8 mouse cellular contexts compared by ENCODE assay signal in genomic region chr12:74316344-74316973, GRCm38 (mm10). TPM values are rescaled to one million over a fixed set of nuclear protein-coding genes. Genes with fewer than 3 reads are reported as not detected.
A peak's percentile ranks its signal among the peaks of the same experiment; 100 is the strongest.
DNase-seq lines count a peak whose midpoint lies in the region; ATAC-seq and TF ChIP-seq lines count a peak whose summit lies in the region.

TSS of gene Gm11042 (minus strand) at chr12:74316394.

- WGBS in lung, adult 2 months: 34% methylated on average over 13 of the region's 18 CpGs
- WGBS in heart, embryonic 15.5 days: 33% methylated on average over 16 of the region's 18 CpGs
- 26% methylated on average over 17 of the region's 18 CpGs for WGBS in liver, embryonic 14.5 days (ENCODE audit: insufficient replicate concordance)

- H3K36me3 ChIP-seq in heart, embryonic 15.5 days: no peaks in the 10 kb centered on the region
- H3K36me3 ChIP-seq in liver, embryonic 14.5 days (replicated peaks; ENCODE audit: control insufficient read depth, insufficient read depth, low read depth): no peaks in the 10 kb centered on the region

- H3K27me3 ChIP-seq in heart, embryonic 15.5 days: no peaks in the 10 kb centered on the region
- H3K27me3 ChIP-seq in liver, embryonic 14.5 days (ENCODE audit: control insufficient read depth, insufficient read depth, low read length): no peaks in the 10 kb centered on the region

- no peaks in the 10 kb centered on the region for H3K4me1 ChIP-seq in lung, adult 2 months (ENCODE audit: control insufficient read depth, insufficient read depth, low read length)
- H3K4me1 ChIP-seq in heart, embryonic 15.5 days (replicated peaks): peaks cover 4% of the 10 kb centered on the region
- no peaks in the 10 kb centered on the region for H3K4me1 ChIP-seq in liver, embryonic 14.5 days (replicated peaks; ENCODE audit: control insufficient read depth in 2 of 2, insufficient read depth in 2 of 2, low read length in 1 of 2)

- H3K27ac ChIP-seq in heart, embryonic 15.5 days: peak within 1 kb of the TSS; percentile 61
- H3K27ac ChIP-seq in liver, embryonic 14.5 days: no peak within 1 kb of the TSS

- ATAC-seq in heart, embryonic 15.5 days (replicated peaks; ENCODE audit: insufficient number of reproducible peaks, insufficient read depth, low FRiP score, low read depth): 0 out of 2 replicates have a peak, but pooled peaks have one; percentile 44
- ATAC-seq in liver, embryonic 14.5 days (ENCODE audit: insufficient read depth): no peak
- ATAC-seq in monocyte, adult 5-6 weeks (replicated peaks; ENCODE audit: insufficient number of reproducible peaks, low FRiP score, low TSS enrichment, poor library complexity, severe bottlenecking): no peak

- intact Hi-C loops in left cerebral cortex, postnatal 36 days (cut with DNase I): loop anchor here (5.0 kb wide), 1 partner anchor 609 kb away; no protein-coding TSS in a partner anchor

- no peak for TF ChIP-seq POLR2A in lung, adult 2 months (IDR thresholded peaks at IDR 0.05; ENCODE audit: borderline replicate concordance, extremely low read depth, low read depth, low read length)

- no peak for DNase-seq in lung, adult 2 months
- DNase-seq in lung, postnatal 36 days: no peak
- DNase-seq in cerebellum, postnatal 10 days: peak; percentile 50 to 63
- DNase-seq in liver, embryonic 14.5 days (ENCODE audit: low read depth in 3 of 3, low spot score in 3 of 3): no peak
- DNase-seq in ovary, postnatal 10 days (ENCODE audit: low spot score): no peak
- no peak for DNase-seq in left cerebral cortex, postnatal 36 days (ENCODE audit: low spot score in 2 of 2)

- H3K9me3 ChIP-seq in heart, embryonic 15.5 days (replicated peaks): no peaks in the 10 kb centered on the region
- H3K9me3 ChIP-seq in liver, embryonic 14.5 days (ENCODE audit: control insufficient read depth, low read length): no peaks in the 10 kb centered on the region

- peak within 1 kb of the TSS; percentile 53 for H3K9ac ChIP-seq in heart, embryonic 15.5 days
- no peak within 1 kb of the TSS for H3K9ac ChIP-seq in liver, embryonic 14.5 days (replicated peaks)

- H3K4me3 ChIP-seq in lung, adult 2 months (replicated peaks; ENCODE audit: extremely low read depth, low read depth, low read length): peak within 1 kb of the TSS; percentile 53
- H3K4me3 ChIP-seq in heart, embryonic 15.5 days: peak within 1 kb of the TSS; percentile 63
- H3K4me3 ChIP-seq in liver, embryonic 14.5 days (ENCODE audit: insufficient read depth in 1 of 2, low read depth in 2 of 2, low read length in 2 of 2): peak within 1 kb of the TSS; percentile 41 to 47

- no peak for TF ChIP-seq EP300 in liver, embryonic 14.5 days (IDR thresholded peaks at IDR 0.05; ENCODE audit: low read depth)

- H3K4me2 ChIP-seq in heart, embryonic 15.5 days: peak within 1 kb of the TSS; percentile 72
- H3K4me2 ChIP-seq in liver, embryonic 14.5 days (ENCODE audit: low read depth): peak within 1 kb of the TSS; percentile 53

- TF ChIP-seq CTCF in lung, adult 2 months (IDR thresholded peaks at IDR 0.05; ENCODE audit: insufficient read depth, low read length): no peak
- TF ChIP-seq CTCF in liver, embryonic 14.5 days (IDR thresholded peaks at IDR 0.05; ENCODE audit: low read depth): no peak

RNA-seq across cellular contexts. Expression of gene Gm11042, which starts in this region (rescaled TPM):
- not detected in 2 replicates for polyA plus RNA-seq in lung, adult 2 months (2012; rRNA removed)
- not detected in 2 replicates for polyA plus RNA-seq in heart, embryonic 15.5 days (2015; fragmentation: Nextera tagmentation; extraction: Ambion mirVana)
- not detected in 2 replicates for polyA plus RNA-seq in liver, embryonic 14.5 days (2012; rRNA removed)
- not detected in 2 replicates for polyA plus RNA-seq in liver, embryonic 14.5 days (2014; fragmentation: Nextera tagmentation; extraction: Ambion mirVana)
- total RNA-seq in monocyte, adult 5-6 weeks (2017): not detected in 3 replicates
- not detected for total RNA-seq in left cerebral cortex, postnatal 36 days (2021)

Comparison
In these comparisons a context has a peak if more than half of its experiments do, and no peak if none do; other contexts are left out.
1. Peak in ATAC-seq, H3K4me3 ChIP-seq, H3K27ac ChIP-seq, H3K9ac ChIP-seq and H3K4me2 ChIP-seq in heart, embryonic 15.5 days; RNA of the gene not detected or under 1 TPM.
2. DNase-seq: peak in cerebellum, postnatal 10 days (2 of 2); none in lung, adult 2 months (single experiment), lung, postnatal 36 days (single experiment), liver, embryonic 14.5 days (0 of 3), ovary, postnatal 10 days (single experiment) and left cerebral cortex, postnatal 36 days (0 of 2).
3. Peak in every context shown above with its lines, with median percentiles within 50 percentile points of each other: H3K4me3 ChIP-seq.